In genomic region chr4:136749851-136750577, GRCm38 (mm10) we compare ENCODE assay signal across 9 mouse cellular contexts.
DNase-seq lines count a peak whose midpoint lies in the region; ATAC-seq and TF ChIP-seq lines count a peak whose summit lies in the region.
"Had no signal": no experiment of that assay in that cellular context is flagged by ENCODE, and none has a peak within 500 bp of the region (broad histone marks: within the 10 kb centered on the region; RNA-seq: fewer than 3 reads in every experiment).

No protein-coding gene starts in this region.

- TF ChIP-seq CTCF in lung, adult 2 months (IDR thresholded peaks at IDR 0.05; ENCODE audit: insufficient read depth, low read length): no peak

- H3K36me3 ChIP-seq in lung, embryonic 16.5 days (ENCODE audit: control insufficient read depth, insufficient read depth, low read length): no peaks in the 10 kb centered on the region
- H3K36me3 ChIP-seq in forebrain, embryonic 14.5 days (ENCODE audit: control insufficient read depth, insufficient read depth, low read length): no peaks in the 10 kb centered on the region

- no peak overlapping the region for H3K27ac ChIP-seq in lung, embryonic 16.5 days (ENCODE audit: low read length)
- H3K27ac ChIP-seq in forebrain, embryonic 14.5 days (ENCODE audit: low read depth, low read length): peak overlapping the region; percentile 86

- intact Hi-C loops in left cerebral cortex, postnatal 36 days (cut with DNase I): no loop called here
- intact Hi-C loops in heart, postnatal 10 days (cut with DNase I): loop anchor here (5.0 kb wide), 1 partner anchor 52 kb away; no protein-coding TSS in a partner anchor

- no peaks in the 10 kb centered on the region for H3K27me3 ChIP-seq in lung, embryonic 16.5 days (ENCODE audit: control insufficient read depth, insufficient read depth, low read depth, low read length)
- no peaks in the 10 kb centered on the region for H3K27me3 ChIP-seq in forebrain, embryonic 14.5 days (replicated peaks; ENCODE audit: control insufficient read depth, insufficient read depth, low read length)

- ATAC-seq in lung, embryonic 16.5 days (ENCODE audit: low read depth): peak; percentile 34; the same call in 1 of the 2 replicates
- ATAC-seq in forebrain, embryonic 14.5 days: peak; percentile 84

- no peak for TF ChIP-seq POLR2A in lung, adult 2 months (IDR thresholded peaks at IDR 0.05; ENCODE audit: borderline replicate concordance, extremely low read depth, low read depth, low read length)

- DNase-seq in lung, adult 2 months: no peak
- DNase-seq in forebrain, embryonic 14.5 days (ENCODE audit: low spot score): peak; percentile 85
- peak; percentile 53 to 62 for DNase-seq in left cerebral cortex, postnatal 36 days (ENCODE audit: low spot score in 2 of 2)
- peak; percentile 38 to 41 for DNase-seq in right cerebral cortex, postnatal 36 days (ENCODE audit: low spot score in 2 of 2)
- DNase-seq in kidney, adult 8-10 months: no peak
- no peak for DNase-seq in B cell, adult 2 months
- no peak for DNase-seq in heart, postnatal 10 days

- no peak overlapping the region for H3K9ac ChIP-seq in lung, embryonic 16.5 days (ENCODE audit: low read length)
- H3K9ac ChIP-seq in forebrain, embryonic 14.5 days (ENCODE audit: low read length): peak overlapping the region; percentile 48

- no peaks in the 10 kb centered on the region for H3K9me3 ChIP-seq in lung, embryonic 16.5 days (ENCODE audit: control insufficient read depth, low read length)
- H3K9me3 ChIP-seq in forebrain, embryonic 14.5 days (replicated peaks; ENCODE audit: control insufficient read depth, low read length): no peaks in the 10 kb centered on the region

- H3K4me1 ChIP-seq in lung, embryonic 16.5 days (replicated peaks; ENCODE audit: control insufficient read depth, insufficient read depth, low read length): peaks cover 17% of the 10 kb centered on the region
- no peaks in the 10 kb centered on the region for H3K4me1 ChIP-seq in lung, adult 2 months (ENCODE audit: control insufficient read depth, insufficient read depth, low read length)
- peaks cover 41% of the 10 kb centered on the region for H3K4me1 ChIP-seq in forebrain, embryonic 14.5 days (ENCODE audit: control insufficient read depth, insufficient read depth, low read length)

- H3K4me3 ChIP-seq in lung, embryonic 16.5 days (ENCODE audit: low read length): no peak overlapping the region
- no peak overlapping the region for H3K4me3 ChIP-seq in lung, adult 2 months (replicated peaks; ENCODE audit: extremely low read depth, low read depth, low read length)
- no peak overlapping the region for H3K4me3 ChIP-seq in forebrain, embryonic 14.5 days (ENCODE audit: low read depth, low read length)
- H3K4me3 ChIP-seq: myocyte had no signal

- WGBS in lung, embryonic 16.5 days: 54% methylated on average over 19 of the region's 19 CpGs
- 60% methylated on average over 19 of the region's 19 CpGs for WGBS in lung, adult 2 months
- 2% methylated on average over 19 of the region's 19 CpGs for WGBS in forebrain, embryonic 14.5 days

- H3K4me2 ChIP-seq in lung, embryonic 16.5 days (ENCODE audit: low read depth, low read length): no peak overlapping the region
- peak overlapping the region; percentile 32 for H3K4me2 ChIP-seq in forebrain, embryonic 14.5 days (ENCODE audit: low read length)

Comparison
In these comparisons a context has a peak if more than half of its experiments do, and no peak if none do; other contexts are left out.
1. DNase-seq: peak in forebrain, embryonic 14.5 days (single experiment), left cerebral cortex, postnatal 36 days (2 of 2) and right cerebral cortex, postnatal 36 days (2 of 2); none in lung, adult 2 months (single experiment), kidney, adult 8-10 months (0 of 2), B cell, adult 2 months (0 of 2) and heart, postnatal 10 days (0 of 2).